Mouse (Mus musculus): ENCODE data around the gene Rpn1.

- TF ChIP-seq CTCF (IDR thresholded peaks at IDR 0.05; ENCODE audit: low read depth) (no peak), EP300 (IDR thresholded peaks at IDR 0.05; ENCODE audit: low read depth) (no peak)
Observed at GRCm38 (mm10) chr6:88064072-88064642, 20.1 kb upstream of the Rpn1 start.
